Mouse (Mus musculus): ENCODE data around the gene Cish.

Gene Cish

GRCm38 (mm10) chr9:107347586-107348183 is 51.9 kb downstream of the Cish start:
- no peak for DNase-seq (ENCODE audit: low spot score in 2 of 2)

- DNase-seq (ENCODE audit: low spot score in 2 of 2), result no peak
These were observed 53.5 kb downstream of the Cish start for GRCm38 (mm10) chr9:107349321-107349720.

Data from heart, adult 9 months (tissue).